Mouse (Mus musculus) layer of hippocampus, postnatal 36 days (tissue): ENCODE measurements around the gene Fkbp10. TPM values are rescaled to one million over a fixed set of nuclear protein-coding genes. Genes with fewer than 3 reads are reported as not detected.

ENCODE experiments used
- DNase-seq, 2 experiments: peaks; one replicate each; pipeline ENCODE4 v3.0.0; 2022
- total RNA-seq, 2 experiments: library from RNA; stranded (reverse); gene quantifications; 2 replicates each; pipeline ENCODE4 v1.2.3; 2021

Fkbp10 gene
- total RNA-seq, 2 experiments from 2014 or later = 4.4 to 5.0 TPM

GRCm38 (mm10) chr11:100411736-100412135 lies 3.8 kb upstream of the Fkbp10 start:
- DNase-seq = no peak

DNA sequence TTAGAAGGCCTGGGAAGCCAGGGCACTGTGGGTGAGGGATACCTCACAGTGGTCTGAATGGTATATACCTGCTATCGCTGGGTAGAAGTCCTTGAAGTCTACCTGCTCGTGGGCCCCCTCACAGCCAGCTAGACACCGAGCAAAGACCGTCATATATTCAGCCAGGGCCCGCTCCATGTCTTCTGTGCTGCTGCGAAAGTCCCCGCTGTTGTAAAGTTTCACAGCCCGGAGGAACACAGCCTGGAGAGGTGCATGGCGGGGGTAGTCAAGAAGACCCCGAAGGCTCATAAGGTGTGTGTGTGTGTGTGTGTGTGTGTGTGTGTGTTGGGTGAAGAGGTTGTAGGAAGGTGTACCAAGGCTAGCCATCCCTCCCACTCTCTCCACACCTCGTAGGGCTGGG lies 2.0 kb upstream of the Fkbp10 start:
- no peak for DNase-seq

- DNase-seq = peak; percentile 72 to 76
Measured at GRCm38 (mm10) chr11:100414021-100414913, 1.2 kb upstream of the Fkbp10 start, which contains the start of gene P3h4. P3h4 (minus strand) TSS chr11:100414836.

DNA sequence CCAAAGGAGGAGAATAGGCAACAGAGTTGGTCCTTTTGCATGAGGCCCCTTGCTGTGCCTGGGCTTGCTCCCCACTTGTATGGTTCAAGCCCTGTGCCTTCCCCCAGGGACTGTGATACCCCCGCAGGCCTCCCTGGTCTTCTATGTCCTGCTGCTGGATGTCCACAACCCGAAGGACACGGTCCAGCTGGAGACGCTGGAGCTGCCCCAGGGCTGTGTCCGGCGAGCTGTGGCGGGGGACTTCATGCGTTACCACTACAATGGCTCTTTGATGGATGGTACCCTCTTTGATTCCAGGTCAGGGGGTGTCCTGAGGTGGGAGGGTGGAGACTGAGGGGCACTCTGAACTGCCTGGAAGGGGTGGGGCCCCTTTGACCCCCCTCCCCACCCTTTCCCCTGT lies 6.0 kb downstream of the Fkbp10 start:
- DNase-seq = no peak

DNA sequence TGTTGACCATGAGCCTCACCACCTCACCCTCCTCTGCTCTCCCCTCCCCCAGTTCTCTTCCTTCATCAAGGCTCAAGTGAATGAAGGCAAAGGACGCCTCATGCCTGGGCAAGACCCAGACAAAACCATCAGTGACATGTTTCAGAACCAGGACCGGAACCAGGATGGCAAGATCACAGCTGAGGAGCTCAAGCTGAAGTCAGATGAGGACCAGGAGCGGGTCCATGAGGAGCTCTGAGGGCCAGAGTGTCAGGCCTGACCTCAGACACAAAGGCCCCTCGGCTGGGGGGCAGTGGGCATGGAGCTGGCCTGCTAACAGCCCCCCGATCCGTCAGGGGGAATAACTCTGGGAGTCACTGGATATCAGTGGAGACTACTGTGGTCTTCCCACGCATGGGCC lies 8.3 kb downstream of the Fkbp10 start:
- DNase-seq = no peak

GRCm38 (mm10) chr11:100425851-100426250 lies 10.4 kb downstream of the Fkbp10 start:
- DNase-seq = peak; percentile 55

GRCm38 (mm10) chr11:100426820-100427219 lies 11.3 kb downstream of the Fkbp10 start:
- DNase-seq = no peak

DNA sequence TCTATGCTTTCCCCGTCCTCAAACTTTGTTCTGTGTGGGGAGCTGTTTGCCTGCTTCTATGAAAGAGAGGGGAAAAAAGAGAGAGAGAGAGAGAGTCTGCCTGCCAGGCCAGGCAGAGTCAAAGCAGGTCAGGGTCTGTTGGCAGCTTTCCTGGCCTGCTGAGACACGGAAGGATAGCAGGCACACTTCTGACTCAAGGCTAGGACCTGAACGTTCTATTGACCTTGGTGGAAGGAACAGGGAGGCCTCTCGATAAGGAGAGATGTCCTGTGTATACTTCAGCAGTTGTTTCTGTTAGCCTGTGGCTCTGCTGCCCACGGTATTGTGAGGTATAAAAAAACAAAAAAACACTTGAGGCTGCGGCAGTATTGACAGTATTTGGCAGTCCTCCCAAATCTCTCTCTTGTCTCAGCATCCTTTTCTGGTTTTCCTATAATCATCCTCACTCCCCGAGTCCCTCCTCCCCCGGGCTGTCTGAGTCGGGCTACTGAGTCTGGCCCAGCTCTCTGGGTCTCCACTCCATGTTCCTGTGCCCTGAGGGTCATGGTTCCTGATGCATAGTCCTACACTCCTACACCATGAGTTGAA lies 13.2 kb downstream of the Fkbp10 start:
- DNase-seq = no peak

- no peak for DNase-seq
Measured at GRCm38 (mm10) chr11:100430052-100430451, 14.6 kb downstream of the Fkbp10 start.

- no peak for DNase-seq
Measured at GRCm38 (mm10) chr11:100432002-100432401, 16.5 kb downstream of the Fkbp10 start.

DNA sequence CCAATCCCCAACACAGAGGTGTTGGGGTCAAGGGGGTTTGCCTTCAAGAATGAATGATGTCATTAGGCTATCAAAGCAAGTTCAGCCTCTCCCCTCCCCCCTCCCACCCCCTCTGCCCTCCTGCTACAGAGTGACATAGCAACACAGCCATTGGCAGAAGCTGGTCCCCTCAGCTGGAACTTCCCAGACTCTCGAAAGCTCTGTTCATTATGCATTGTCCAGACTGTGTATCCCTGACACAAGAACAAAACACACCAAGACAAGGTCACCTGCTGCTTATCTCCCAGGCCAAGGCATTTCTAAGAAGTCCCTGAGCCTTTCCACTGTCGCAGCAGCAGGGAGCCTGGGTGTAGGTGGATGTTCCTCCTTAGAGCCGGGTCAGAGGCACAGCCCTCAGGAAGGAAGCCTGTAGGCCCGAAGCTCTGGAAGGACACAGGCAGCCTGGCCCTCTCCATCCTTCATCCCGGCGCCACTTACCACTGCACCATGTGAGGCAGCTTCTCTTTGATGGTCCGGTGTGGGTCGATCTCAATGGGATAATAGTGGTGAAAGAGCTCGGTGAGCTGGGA lies 20.3 kb downstream of the Fkbp10 start:
- no peak for DNase-seq

- DNase-seq = no peak
Measured at GRCm38 (mm10) chr11:100437901-100438300, 22.4 kb downstream of the Fkbp10 start.

- DNase-seq = peak; percentile 82 to 84
Measured at GRCm38 (mm10) chr11:100440691-100441522, 25.4 kb downstream of the Fkbp10 start.

GRCm38 (mm10) chr11:100441797-100442196 lies 26.3 kb downstream of the Fkbp10 start, which contains the start of the genes Nt5c3b and Klhl10:
Nt5c3b (minus strand) TSS chr11:100441808.
Klhl10 (plus strand) TSS chr11:100441917.
- no peak for DNase-seq

GRCm38 (mm10) chr11:100442625-100443024 lies 27.1 kb downstream of the Fkbp10 start:
- no peak for DNase-seq

GRCm38 (mm10) chr11:100457247-100457646 lies 41.8 kb downstream of the Fkbp10 start:
- DNase-seq = no peak

DNA sequence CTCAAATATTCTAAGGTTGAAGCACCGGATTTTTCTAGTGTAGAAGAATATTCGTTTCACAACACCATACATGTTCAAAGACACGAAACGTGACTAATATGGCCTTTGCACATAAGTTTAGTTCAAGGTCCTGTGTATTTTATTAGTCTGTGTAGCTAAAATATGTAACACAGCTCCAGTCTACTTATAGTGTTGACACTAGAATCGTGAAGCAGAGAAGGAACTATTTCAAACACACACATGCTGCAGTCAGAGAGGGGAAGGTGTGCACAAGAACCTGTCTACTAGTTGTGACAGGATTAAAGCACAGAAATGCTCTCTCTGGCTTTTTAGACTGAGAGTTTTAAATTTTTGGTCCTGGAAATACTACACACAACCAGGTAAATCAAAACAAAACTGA lies 42.2 kb downstream of the Fkbp10 start:
- DNase-seq = no peak

GRCm38 (mm10) chr11:100462699-100463098 lies 47.2 kb downstream of the Fkbp10 start:
- peak; percentile 65 for DNase-seq

- DNase-seq = no peak
Measured at GRCm38 (mm10) chr11:100465229-100465792, 49.8 kb downstream of the Fkbp10 start.

GRCm38 (mm10) chr11:100465833-100466232 lies 50.3 kb downstream of the Fkbp10 start:
- DNase-seq = no peak

GRCm38 (mm10) chr11:100471352-100472196 lies 56.1 kb downstream of the Fkbp10 start:
- peak in 1 of 2 experiments; percentile 13 for DNase-seq
